Mouse (Mus musculus): ENCODE measurements around the gene 1700037H04Rik. TPM values are rescaled to one million over a fixed set of nuclear protein-coding genes. Genes with fewer than 3 reads are reported as not detected.
"Not testable (repeated sequence)": the region's sequence is repeated elsewhere in the genome, so short reads cannot be mapped to it uniquely, and the experiment has no call there.

Gene 1700037H04Rik
- polyA plus RNA-seq, 1 experiment from 2014 or later = 97.1 TPM

DNA sequence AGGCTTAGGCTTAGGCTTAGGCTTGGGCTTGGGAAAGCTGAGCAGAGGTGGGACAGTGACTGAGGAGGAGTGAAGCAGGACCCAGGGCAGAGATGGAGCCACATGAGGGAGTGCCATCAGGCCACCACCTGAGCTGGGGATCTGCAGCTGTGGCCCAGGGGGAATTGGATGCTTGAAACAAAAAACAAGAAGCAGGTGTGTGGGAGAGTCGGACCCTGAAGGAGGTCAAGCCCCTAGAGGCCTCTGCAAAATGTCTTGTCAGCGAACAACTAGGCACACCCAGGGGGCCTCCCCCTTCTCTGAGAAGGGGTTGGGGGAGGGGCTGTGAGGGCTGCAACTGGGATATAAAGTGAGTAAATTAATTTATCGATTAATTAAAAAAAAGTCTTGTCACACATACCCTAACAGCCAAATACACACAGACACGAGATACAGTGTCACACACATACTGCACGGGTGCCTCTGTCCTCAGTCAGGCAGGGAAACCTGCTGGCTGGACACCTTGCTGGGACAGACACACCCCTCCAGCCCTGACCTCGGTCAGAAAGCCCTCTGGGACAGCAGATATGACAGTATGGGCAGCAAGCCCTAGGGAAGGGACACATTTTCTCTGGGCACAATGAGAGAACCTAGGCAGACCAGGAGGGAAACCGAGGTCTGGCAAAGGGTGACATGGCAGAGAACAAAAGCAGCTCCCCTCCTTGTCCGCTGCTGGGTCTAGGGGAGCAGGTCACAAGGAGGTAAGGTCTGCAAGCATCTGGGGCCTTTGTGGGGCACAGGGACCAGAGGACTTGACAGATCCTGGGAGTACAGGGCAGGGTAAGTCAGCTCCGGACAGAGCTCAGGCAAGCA lies 33.7 kb downstream of the 1700037H04Rik start:
- H3K9ac ChIP-seq (replicated peaks; ENCODE audit: low read depth, low read length) = no peak overlapping the region
- WGBS = 47% methylated on average over 9 of the region's 9 CpGs
- no peaks in the 10 kb centered on the region for H3K36me3 ChIP-seq (ENCODE audit: control insufficient read depth, insufficient read depth)
- no peak overlapping the region for H3K4me2 ChIP-seq (ENCODE audit: low read length)
- H3K4me3 ChIP-seq (replicated peaks; ENCODE audit: low read length) = no peak overlapping the region
- peaks cover 6% of the 10 kb centered on the region for H3K4me1 ChIP-seq (replicated peaks; ENCODE audit: control insufficient read depth, insufficient read depth, low read length)
- no peak overlapping the region for H3K27ac ChIP-seq (ENCODE audit: low read length)
- ATAC-seq = no peak
- no peaks in the 10 kb centered on the region for H3K9me3 ChIP-seq (ENCODE audit: control insufficient read depth, low read length)
- H3K27me3 ChIP-seq (replicated peaks; ENCODE audit: control insufficient read depth, insufficient read depth, low read length) = no peaks in the 10 kb centered on the region

DNA sequence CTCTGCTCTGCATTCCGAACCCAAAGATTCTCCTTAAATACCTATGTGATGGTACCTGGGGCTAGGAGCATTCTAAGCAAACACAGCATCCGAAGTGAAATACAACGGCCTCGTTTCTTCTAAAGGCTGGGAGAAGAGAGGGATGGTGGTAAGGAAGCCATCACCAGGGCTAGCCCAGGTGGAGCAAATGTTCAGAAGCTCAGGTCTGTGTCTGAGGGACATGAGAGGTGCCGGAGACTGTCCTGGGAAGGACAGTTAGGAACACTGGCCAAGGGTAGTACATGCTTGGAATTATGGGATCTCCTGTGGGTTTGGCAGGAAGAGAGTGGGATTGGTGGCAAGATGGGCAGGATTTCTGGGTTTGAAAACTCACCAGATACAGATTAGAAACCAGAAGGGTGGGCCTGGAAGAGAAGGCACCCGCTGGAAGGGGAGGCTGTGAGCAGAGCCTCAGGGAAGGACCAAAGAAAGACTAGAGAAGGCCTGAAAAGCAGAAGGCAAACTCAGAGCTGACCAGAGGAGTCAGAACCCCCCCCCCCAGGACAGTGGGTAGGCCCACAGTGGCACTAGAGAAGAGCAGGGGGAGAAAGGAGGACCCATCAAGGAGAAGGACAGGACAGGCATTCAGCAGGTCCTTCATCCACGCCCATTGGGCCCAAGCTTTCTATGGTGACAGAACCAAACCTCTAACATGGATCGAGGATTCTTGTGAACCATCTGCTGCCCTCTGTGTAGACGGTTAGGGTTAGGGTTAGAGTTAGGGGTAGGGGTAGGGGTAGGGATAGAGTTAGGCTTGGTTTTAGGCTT lies 34.5 kb downstream of the 1700037H04Rik start:
- H3K27me3 ChIP-seq (replicated peaks; ENCODE audit: control insufficient read depth, insufficient read depth, low read length) = no peaks in the 10 kb centered on the region
- ATAC-seq = no peak
- H3K9me3 ChIP-seq (ENCODE audit: control insufficient read depth, low read length) = no peaks in the 10 kb centered on the region
- no peak overlapping the region for H3K4me2 ChIP-seq (ENCODE audit: low read length)
- 93% methylated on average over 9 of the region's 9 CpGs for WGBS
- H3K9ac ChIP-seq (replicated peaks; ENCODE audit: low read depth, low read length) = no peak overlapping the region
- H3K4me3 ChIP-seq (replicated peaks; ENCODE audit: low read length) = no peak overlapping the region
- H3K27ac ChIP-seq (ENCODE audit: low read length) = no peak overlapping the region
- H3K4me1 ChIP-seq (replicated peaks; ENCODE audit: control insufficient read depth, insufficient read depth, low read length) = peaks cover 6% of the 10 kb centered on the region
- H3K36me3 ChIP-seq (ENCODE audit: control insufficient read depth, insufficient read depth) = no peaks in the 10 kb centered on the region

DNA sequence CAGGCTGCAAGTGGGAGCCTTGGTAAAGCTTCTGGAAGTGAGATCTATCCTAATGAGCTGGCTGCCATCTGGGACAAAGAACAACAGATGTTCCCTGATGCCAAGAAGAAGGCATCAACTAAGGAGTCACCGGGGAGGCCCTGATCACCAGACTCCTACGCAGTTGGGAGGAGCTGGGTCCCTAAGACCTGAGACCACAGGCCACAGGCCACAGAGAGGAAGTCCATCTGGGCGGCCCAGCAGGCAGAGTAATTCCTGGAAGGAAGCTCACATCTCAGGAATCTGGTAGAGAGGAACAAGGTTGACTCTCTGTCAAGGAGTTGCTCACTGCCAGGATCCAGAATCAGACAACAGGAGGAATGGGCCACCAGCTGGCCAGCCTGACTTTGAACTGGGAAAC lies 35.7 kb downstream of the 1700037H04Rik start:
- no peaks in the 10 kb centered on the region for H3K27me3 ChIP-seq (replicated peaks; ENCODE audit: control insufficient read depth, insufficient read depth, low read length)
- H3K9ac ChIP-seq (replicated peaks; ENCODE audit: low read depth, low read length) = no peak overlapping the region
- H3K4me1 ChIP-seq (replicated peaks; ENCODE audit: control insufficient read depth, insufficient read depth, low read length) = peaks cover 6% of the 10 kb centered on the region
- no peak for ATAC-seq
- H3K36me3 ChIP-seq (ENCODE audit: control insufficient read depth, insufficient read depth) = no peaks in the 10 kb centered on the region
- whole genome bisulfite sequencing = 79% methylated on average over 3 of the region's 3 CpGs
- no peak overlapping the region for H3K27ac ChIP-seq (ENCODE audit: low read length)
- no peak overlapping the region for H3K4me2 ChIP-seq (ENCODE audit: low read length)
- no peak overlapping the region for H3K4me3 ChIP-seq (replicated peaks; ENCODE audit: low read length)
- H3K9me3 ChIP-seq (ENCODE audit: control insufficient read depth, low read length) = no peaks in the 10 kb centered on the region

DNA sequence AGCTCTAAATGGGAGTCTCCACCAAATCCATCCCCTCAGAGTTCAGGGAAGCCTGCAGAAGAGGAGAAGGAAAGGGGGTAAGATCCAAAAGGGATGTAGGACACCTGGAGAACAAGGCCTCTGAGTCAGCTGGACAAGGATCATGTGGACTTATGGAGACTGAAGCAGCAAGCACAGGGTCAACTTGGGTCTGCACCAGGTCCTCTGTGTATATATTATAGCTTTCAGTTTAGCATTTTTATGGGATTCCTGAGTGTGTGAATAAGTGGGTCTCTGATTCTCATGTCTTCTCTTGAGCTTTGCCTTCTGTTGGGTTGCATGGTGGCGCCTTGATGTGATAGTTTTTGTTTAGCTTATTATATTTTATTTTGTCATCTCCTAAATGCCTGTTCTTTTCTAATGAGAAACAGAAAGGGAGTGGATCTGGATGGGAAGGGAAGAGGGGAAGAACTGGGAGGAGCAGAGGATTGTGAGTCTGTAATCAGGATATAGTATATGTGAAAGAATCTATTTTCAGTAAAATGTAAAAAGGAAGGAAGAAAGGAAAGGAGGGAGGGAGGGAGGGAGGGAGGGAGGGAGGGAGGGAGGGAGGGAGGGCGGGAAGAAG lies 40.8 kb downstream of the 1700037H04Rik start:
- Histone ChIP-seq H3K4me1 (replicated peaks; ENCODE audit: control insufficient read depth, insufficient read depth, low read length) (no peaks in the 10 kb centered on the region), H3K27ac (ENCODE audit: low read length) (no peak overlapping the region), H3K27me3 (replicated peaks; ENCODE audit: control insufficient read depth, insufficient read depth, low read length) (no peaks in the 10 kb centered on the region), H3K4me3 (replicated peaks; ENCODE audit: low read length) (no peak overlapping the region), H3K36me3 (ENCODE audit: control insufficient read depth, insufficient read depth) (no peaks in the 10 kb centered on the region), H3K4me2 (ENCODE audit: low read length) (no peak overlapping the region), H3K9ac (replicated peaks; ENCODE audit: low read depth, low read length) (no peak overlapping the region), H3K9me3 (ENCODE audit: control insufficient read depth, low read length) (no peaks in the 10 kb centered on the region)
- no peak for ATAC-seq
- WGBS = 88% methylated on average over 2 of the region's 2 CpGs

DNA sequence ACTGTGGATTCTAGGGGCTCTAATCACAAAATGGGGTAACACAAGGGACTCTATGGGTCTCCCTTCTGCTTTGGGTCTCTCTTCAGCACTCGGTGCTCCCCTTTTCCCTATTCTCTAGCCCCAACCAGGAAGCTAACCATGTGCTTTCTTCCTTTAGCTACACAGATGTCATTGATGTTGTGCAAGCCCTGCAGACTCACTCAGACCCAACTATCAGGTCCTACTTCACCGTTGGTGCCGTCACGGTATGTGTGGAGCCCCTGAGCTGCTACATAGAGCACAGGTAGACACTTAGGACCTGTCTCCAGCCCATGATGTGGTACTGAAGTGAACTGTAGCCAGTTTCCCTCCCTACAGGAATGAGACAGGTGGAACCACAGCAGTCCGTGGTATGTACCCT lies 53.9 kb downstream of the 1700037H04Rik start:
- Histone ChIP-seq H3K4me3 (replicated peaks; ENCODE audit: low read length) (no peak overlapping the region), H3K4me2 (ENCODE audit: low read length) (no peak overlapping the region), H3K27me3 (replicated peaks; ENCODE audit: control insufficient read depth, insufficient read depth, low read length) (no peaks in the 10 kb centered on the region), H3K9me3 (ENCODE audit: control insufficient read depth, low read length) (no peaks in the 10 kb centered on the region), H3K4me1 (replicated peaks; ENCODE audit: control insufficient read depth, insufficient read depth, low read length) (no peaks in the 10 kb centered on the region), H3K9ac (replicated peaks; ENCODE audit: low read depth, low read length) (no peak overlapping the region), H3K36me3 (ENCODE audit: control insufficient read depth, insufficient read depth) (no peaks in the 10 kb centered on the region), H3K27ac (ENCODE audit: low read length) (no peak overlapping the region)
- 95% methylated on average over 5 of the region's 5 CpGs for WGBS
- no peak for ATAC-seq

DNA sequence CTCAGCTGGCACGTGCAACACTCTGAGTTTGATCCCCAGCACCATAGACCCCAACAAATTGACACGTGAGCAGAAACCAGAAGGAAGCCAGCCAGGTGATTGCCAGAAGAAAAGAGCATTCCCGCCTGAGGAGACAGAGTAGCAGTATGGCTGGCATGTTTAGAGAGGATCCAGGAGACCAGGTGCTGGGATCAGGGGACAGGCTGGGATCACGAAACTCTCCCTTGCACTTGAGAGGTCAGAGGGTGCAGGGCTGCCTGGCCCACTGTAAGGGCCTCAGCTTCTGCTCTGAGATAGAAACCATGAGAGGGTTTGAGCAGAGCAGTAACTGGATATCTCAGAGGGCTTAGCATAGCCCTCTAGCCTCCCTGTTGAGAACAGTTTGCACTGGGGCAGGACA lies 54.8 kb downstream of the 1700037H04Rik start:
- not testable (repeated sequence) for H3K4me1 ChIP-seq (replicated peaks; ENCODE audit: control insufficient read depth, insufficient read depth, low read length); H3K27me3 ChIP-seq (replicated peaks; ENCODE audit: control insufficient read depth, insufficient read depth, low read length); H3K9me3 ChIP-seq (ENCODE audit: control insufficient read depth, low read length); H3K36me3 ChIP-seq (ENCODE audit: control insufficient read depth, insufficient read depth); H3K9ac ChIP-seq (replicated peaks; ENCODE audit: low read depth, low read length); ATAC-seq; H3K4me2 ChIP-seq (ENCODE audit: low read length); H3K27ac ChIP-seq (ENCODE audit: low read length); H3K4me3 ChIP-seq (replicated peaks; ENCODE audit: low read length)
- WGBS = 78% methylated on average over 4 of the region's 4 CpGs

DNA sequence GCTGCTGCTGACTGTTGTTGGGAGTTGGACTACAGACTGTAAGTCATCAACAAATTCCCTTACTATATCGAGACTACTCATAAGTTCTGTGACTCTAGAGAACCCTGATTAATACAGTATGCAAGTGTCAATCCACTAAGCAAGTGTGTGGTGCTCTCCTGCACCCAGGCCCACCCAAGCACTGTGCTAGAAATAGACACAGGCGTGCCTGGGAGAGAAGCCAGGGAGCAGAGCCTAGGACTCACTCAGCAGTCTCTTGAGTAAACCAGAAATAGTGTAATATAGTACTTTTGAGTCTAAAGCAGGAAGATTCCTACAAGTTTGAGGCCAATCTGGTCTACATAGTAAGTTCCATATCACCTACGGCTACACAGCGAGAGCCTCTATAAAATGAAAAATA lies 55.9 kb downstream of the 1700037H04Rik start:
- Histone ChIP-seq H3K4me2 (ENCODE audit: low read length) (no peak overlapping the region), H3K27me3 (replicated peaks; ENCODE audit: control insufficient read depth, insufficient read depth, low read length) (no peaks in the 10 kb centered on the region), H3K36me3 (ENCODE audit: control insufficient read depth, insufficient read depth) (no peaks in the 10 kb centered on the region), H3K9me3 (ENCODE audit: control insufficient read depth, low read length) (no peaks in the 10 kb centered on the region), H3K4me1 (replicated peaks; ENCODE audit: control insufficient read depth, insufficient read depth, low read length) (no peaks in the 10 kb centered on the region), H3K4me3 (replicated peaks; ENCODE audit: low read length) (no peak overlapping the region), H3K9ac (replicated peaks; ENCODE audit: low read depth, low read length) (no peak overlapping the region), H3K27ac (ENCODE audit: low read length) (no peak overlapping the region)
- WGBS = 93% methylated on average over 4 of the region's 4 CpGs
- no peak for ATAC-seq

DNA sequence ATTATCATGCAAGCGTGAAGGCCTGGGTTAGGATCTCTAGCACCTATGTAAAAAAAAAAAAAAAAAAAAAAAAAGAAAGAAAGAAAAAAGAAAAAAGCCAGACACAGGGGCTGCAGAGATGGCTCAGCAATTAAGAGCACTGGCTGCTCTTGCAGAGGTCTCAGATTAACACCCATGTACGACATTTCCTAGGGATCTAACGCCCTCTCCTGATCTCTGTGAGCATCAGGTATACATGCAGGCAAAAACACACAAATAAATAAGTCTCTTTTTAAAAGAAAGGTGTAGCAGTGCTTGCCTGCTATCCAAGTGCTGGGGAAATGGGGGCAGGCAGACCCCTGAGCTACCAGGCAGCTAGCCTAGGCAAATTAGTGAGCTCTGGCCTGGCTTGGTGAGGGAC lies 58.4 kb downstream of the 1700037H04Rik start:
- H3K4me2 ChIP-seq (ENCODE audit: low read length) = no peak overlapping the region
- no peak overlapping the region for H3K9ac ChIP-seq (replicated peaks; ENCODE audit: low read depth, low read length)
- 52% methylated on average over 3 of the region's 3 CpGs for WGBS
- ATAC-seq = no peak
- H3K36me3 ChIP-seq (ENCODE audit: control insufficient read depth, insufficient read depth) = no peaks in the 10 kb centered on the region
- H3K27ac ChIP-seq (ENCODE audit: low read length) = no peak overlapping the region
- no peaks in the 10 kb centered on the region for H3K4me1 ChIP-seq (replicated peaks; ENCODE audit: control insufficient read depth, insufficient read depth, low read length)
- no peaks in the 10 kb centered on the region for H3K27me3 ChIP-seq (replicated peaks; ENCODE audit: control insufficient read depth, insufficient read depth, low read length)
- no peak overlapping the region for H3K4me3 ChIP-seq (replicated peaks; ENCODE audit: low read length)
- no peaks in the 10 kb centered on the region for H3K9me3 ChIP-seq (ENCODE audit: control insufficient read depth, low read length)

DNA sequence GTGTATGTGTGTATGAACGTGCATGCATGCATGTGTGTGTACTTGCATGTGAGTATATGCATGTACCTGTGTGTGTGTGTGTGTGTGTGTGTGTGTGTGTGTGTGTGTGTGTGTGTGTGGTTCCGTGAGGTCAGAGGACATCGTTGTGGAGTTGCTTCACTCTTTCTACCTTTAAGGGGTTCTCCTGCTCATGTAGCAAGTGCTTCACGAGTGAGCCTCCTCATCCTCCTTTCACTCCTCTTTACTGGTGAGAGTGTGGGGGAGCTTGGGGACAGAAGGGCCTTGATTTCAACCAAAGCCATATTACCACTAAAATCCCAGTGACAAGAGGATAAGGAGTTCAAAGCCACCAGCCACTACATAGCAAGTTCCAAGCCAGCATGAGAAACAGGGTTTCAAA lies 62.8 kb downstream of the 1700037H04Rik start:
- Histone ChIP-seq H3K27ac (ENCODE audit: low read length) (no peak overlapping the region), H3K9ac (replicated peaks; ENCODE audit: low read depth, low read length) (no peak overlapping the region), H3K4me2 (ENCODE audit: low read length) (no peak overlapping the region), H3K4me1 (replicated peaks; ENCODE audit: control insufficient read depth, insufficient read depth, low read length) (no peaks in the 10 kb centered on the region), H3K36me3 (ENCODE audit: control insufficient read depth, insufficient read depth) (no peaks in the 10 kb centered on the region), H3K27me3 (replicated peaks; ENCODE audit: control insufficient read depth, insufficient read depth, low read length) (no peaks in the 10 kb centered on the region), H3K9me3 (ENCODE audit: control insufficient read depth, low read length) (no peaks in the 10 kb centered on the region), H3K4me3 (replicated peaks; ENCODE audit: low read length) (no peak overlapping the region)
- ATAC-seq = no peak
- whole genome bisulfite sequencing = 65% methylated on average over 3 of the region's 4 CpGs
